Mouse (Mus musculus) neural tube, embryonic 13.5 days (tissue): ENCODE results near the gene Lrfn3. TPM values are rescaled to one million over a fixed set of nuclear protein-coding genes. Genes with fewer than 3 reads are reported as not detected.

Experiments
- ATAC-seq: fragments of 200-750 bp; cut with Nextera tagmentation; 2 replicates; pipeline ENCODE4 v1.8.0; 2017; ENCODE audit warnings: low read depth, mild to moderate bottlenecking, moderate TSS enrichment, moderate library complexity
- H3K27ac ChIP-seq: fragments of 300-500 bp; sonication (generic); replicated peaks from 2 replicates; pipeline ENCODE4 v1.5.1; 2015; ENCODE audit warnings: moderate library complexity, mild to moderate bottlenecking, inconsistent platforms
- H3K27me3 ChIP-seq: fragments of 300-500 bp; sonication (generic); 2 replicates; pipeline ENCODE4 v1.6.1; 2015; ENCODE audit warnings: mild to moderate bottlenecking, inconsistent platforms
- H3K36me3 ChIP-seq: fragments of 300-500 bp; sonication (generic); 2 replicates; pipeline ENCODE4 v1.6.1; 2015; ENCODE audit warnings: mild to moderate bottlenecking, inconsistent platforms
- H3K4me1 ChIP-seq: fragments of 300-500 bp; sonication (generic); replicated peaks from 2 replicates; pipeline ENCODE4 v1.6.1; 2015; ENCODE audit warnings: inconsistent platforms
- H3K4me2 ChIP-seq: fragments of 300-500 bp; sonication (generic); 2 replicates; pipeline ENCODE4 v1.6.1; 2015; ENCODE audit warnings: inconsistent platforms, mild to moderate bottlenecking, moderate library complexity
- H3K4me3 ChIP-seq: fragments of 300-500 bp; sonication (generic); 2 replicates; pipeline ENCODE4 v1.5.1; 2015; ENCODE audit warnings: mild to moderate bottlenecking, inconsistent platforms
- H3K9ac ChIP-seq: fragments of 300-500 bp; sonication (generic); 2 replicates; pipeline ENCODE4 v1.6.1; 2015; ENCODE audit warnings: moderate library complexity, mild to moderate bottlenecking, inconsistent platforms
- H3K9me3 ChIP-seq: fragments of 300-500 bp; sonication (generic); 2 replicates; pipeline ENCODE4 v1.6.1; 2016; ENCODE audit warnings: inconsistent platforms
- WGBS: fragments of 180-500 bp; shearing (Covaris S2); methylation state at CpG from one replicate; pipeline ENCODE4 v1.1.7; 2015; 5-methylcytosine and 5-hydroxymethylcytosine counted together
- polyA plus RNA-seq: library from polyadenylated mRNA; unstranded; fragments of >200 nt; fragmentation: Nextera tagmentation; extraction: Ambion mirVana; gene quantifications from 2 replicates; pipeline ENCODE4 v1.2.1, GENCODE M21; 2015

Lrfn3 gene
- polyA plus RNA-seq, 1 experiment from 2014 or later: 12.7 TPM

GRCm38 (mm10) chr7:30373501-30373962 lies 11.0 kb upstream of the Lrfn3 start:
- Histone ChIP-seq H3K4me3 (peak overlapping the region; percentile 42), H3K4me2 (peak overlapping the region; percentile 58), H3K36me3 (no peaks in the 10 kb centered on the region), H3K9me3 (no peaks in the 10 kb centered on the region), H3K27ac (peak overlapping the region; percentile 88), H3K4me1 (peaks cover 4% of the 10 kb centered on the region; the same call in 1 of the 2 replicates), H3K27me3 (no peaks in the 10 kb centered on the region), H3K9ac (peak overlapping the region; percentile 75)
- peak; percentile 99 for ATAC-seq
- WGBS: under 1% methylated on average over 21 of the region's 21 CpGs

- Histone ChIP-seq H3K4me3 (no peak overlapping the region), H3K4me1 (peaks cover 10% of the 10 kb centered on the region), H3K36me3 (no peaks in the 10 kb centered on the region), H3K27ac (no peak overlapping the region), H3K4me2 (no peak overlapping the region), H3K9me3 (no peaks in the 10 kb centered on the region), H3K27me3 (peaks cover 19% of the 10 kb centered on the region), H3K9ac (no peak overlapping the region)
- 63% methylated on average over 2 of the region's 2 CpGs for WGBS
- ATAC-seq: no peak
These were observed 4.9 kb upstream of the Lrfn3 start for GRCm38 (mm10) chr7:30367466-30367865.

- Histone ChIP-seq H3K4me2 (peak overlapping the region; percentile 83), H3K4me3 (peak overlapping the region; percentile 70), H3K4me1 (peaks cover 51% of the 10 kb centered on the region), H3K27me3 (peaks cover 19% of the 10 kb centered on the region), H3K9ac (peak overlapping the region; percentile 96), H3K36me3 (peaks cover 17% of the 10 kb centered on the region), H3K27ac (peak overlapping the region; percentile 54), H3K9me3 (no peaks in the 10 kb centered on the region)
- 67% methylated on average over 6 of the region's 6 CpGs for WGBS
- peak; percentile 45 for ATAC-seq
These were observed 769 bp upstream of the Lrfn3 start for GRCm38 (mm10) chr7:30363344-30363738.

GRCm38 (mm10) chr7:30360028-30360427 lies 2.5 kb downstream of the Lrfn3 start:
- Histone ChIP-seq H3K4me2 (peak overlapping the region; percentile 83), H3K9ac (peak overlapping the region; percentile 60; the same call in 1 of the 2 replicates), H3K27me3 (peaks cover 10% of the 10 kb centered on the region), H3K27ac (no peak overlapping the region), H3K4me3 (peak overlapping the region; percentile 21), H3K9me3 (no peaks in the 10 kb centered on the region), H3K4me1 (peaks cover 68% of the 10 kb centered on the region), H3K36me3 (peaks cover 46% of the 10 kb centered on the region)
- WGBS: 93% methylated on average over 17 of the region's 17 CpGs
- ATAC-seq: no peak

DNA sequence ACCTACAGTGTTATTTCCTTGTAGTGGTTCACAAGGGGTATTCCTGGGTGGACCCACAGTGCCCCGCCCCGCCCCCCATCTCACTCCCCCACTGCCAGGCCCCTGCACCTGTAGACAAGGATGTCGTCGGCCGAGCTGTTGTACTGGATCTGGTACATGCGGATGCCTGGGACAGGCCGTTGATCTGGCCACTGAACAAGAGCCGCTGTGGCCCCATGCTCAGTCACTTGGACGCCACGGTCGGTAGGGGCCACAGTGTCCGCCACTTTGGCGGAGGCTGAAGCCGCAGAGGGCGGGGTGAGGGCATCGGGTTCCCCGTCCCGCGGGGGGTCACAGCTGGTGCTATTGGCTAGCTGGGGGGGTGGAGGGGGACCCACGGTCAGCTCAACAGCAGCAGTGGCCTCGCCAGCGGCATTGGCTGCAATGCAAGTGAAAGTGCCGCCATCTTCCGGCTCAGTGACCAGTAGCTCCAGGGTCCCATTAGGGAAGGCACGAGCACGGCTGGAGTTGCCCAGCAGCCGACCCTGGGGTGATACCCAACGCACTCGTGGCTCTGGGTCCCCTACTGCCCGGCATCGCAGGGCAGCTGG lies 3.2 kb downstream of the Lrfn3 start:
- Histone ChIP-seq H3K36me3 (peaks cover 53% of the 10 kb centered on the region), H3K4me3 (peak overlapping the region; percentile 21), H3K27ac (no peak overlapping the region), H3K9ac (peak overlapping the region; percentile 60), H3K27me3 (peaks cover 3% of the 10 kb centered on the region; the same call in 1 of the 2 replicates), H3K4me1 (peaks cover 71% of the 10 kb centered on the region), H3K4me2 (peak overlapping the region; percentile 83), H3K9me3 (no peaks in the 10 kb centered on the region)
- no peak for ATAC-seq
- WGBS: 55% methylated on average over 31 of the region's 31 CpGs

DNA sequence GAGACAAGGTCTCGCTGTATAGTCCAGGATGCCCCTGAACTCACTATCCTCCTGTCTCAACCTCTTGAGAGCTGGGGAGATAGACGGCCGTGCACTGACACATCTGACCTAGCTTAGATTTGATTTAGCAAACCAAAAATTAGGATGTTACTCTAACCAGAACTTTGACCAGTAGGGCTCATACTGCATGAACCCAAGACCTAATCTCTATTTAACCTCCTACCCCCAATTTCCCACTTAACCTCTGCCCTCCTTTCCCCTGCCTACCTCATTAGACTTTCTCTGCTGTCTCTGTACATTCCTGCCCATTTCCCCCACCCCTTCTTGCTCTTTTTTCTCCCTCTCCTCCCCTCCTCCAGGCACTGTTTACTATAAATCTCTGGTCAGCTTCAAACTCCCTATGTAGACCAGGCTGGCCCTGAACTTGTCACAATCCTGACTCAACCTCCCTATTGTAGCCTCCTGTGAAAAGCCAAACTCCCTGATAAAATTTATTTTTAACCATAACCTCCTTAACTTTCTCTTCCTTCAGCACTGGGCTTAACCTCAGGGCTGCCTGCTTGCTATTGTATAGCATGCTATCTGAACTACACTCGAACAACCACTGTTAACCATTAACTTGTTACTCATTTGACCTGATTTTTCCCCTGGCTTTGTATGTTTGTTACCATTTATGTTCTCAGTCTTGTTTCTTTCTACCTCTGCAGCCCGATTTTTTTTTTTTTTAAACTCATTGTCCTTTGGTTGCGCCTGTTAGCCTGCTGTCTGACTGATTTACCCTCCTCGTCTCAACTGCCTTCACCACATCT lies 4.0 kb downstream of the Lrfn3 start:
- Histone ChIP-seq H3K27ac (no peak overlapping the region), H3K9ac (peak overlapping the region; percentile 60), H3K4me3 (peak overlapping the region; percentile 21; the same call in 1 of the 2 replicates), H3K36me3 (peaks cover 54% of the 10 kb centered on the region), H3K9me3 (no peaks in the 10 kb centered on the region), H3K4me2 (peak overlapping the region; percentile 83), H3K4me1 (peaks cover 76% of the 10 kb centered on the region), H3K27me3 (no peaks in the 10 kb centered on the region)
- 40% methylated on average over 7 of the region's 7 CpGs for WGBS
- no peak for ATAC-seq

DNA sequence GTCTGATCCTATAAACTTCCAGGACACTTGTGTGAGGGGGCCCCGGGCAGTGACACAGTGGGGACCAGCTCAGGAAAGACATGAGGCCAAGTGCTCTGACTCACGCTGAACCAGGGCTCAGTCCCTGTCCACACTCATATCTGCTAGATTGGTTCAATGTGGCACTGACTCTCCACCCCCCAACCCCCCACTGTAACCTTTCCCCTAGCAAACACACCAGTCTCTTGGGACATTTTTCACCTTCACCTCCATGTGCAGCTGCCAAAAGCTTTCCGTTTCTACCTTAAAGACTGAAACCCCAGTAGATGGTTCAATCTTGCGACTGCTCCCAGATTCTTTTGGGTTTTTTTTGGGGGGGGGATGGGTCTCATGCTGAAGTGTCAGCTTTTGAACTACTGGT lies 8.5 kb downstream of the Lrfn3 start:
- Histone ChIP-seq H3K4me1 (peaks cover 36% of the 10 kb centered on the region), H3K4me3 (no peak overlapping the region), H3K36me3 (peaks cover 38% of the 10 kb centered on the region), H3K9me3 (no peaks in the 10 kb centered on the region), H3K27me3 (peaks cover 13% of the 10 kb centered on the region), H3K9ac (no peak overlapping the region), H3K4me2 (no peak overlapping the region), H3K27ac (no peak overlapping the region; the same call in 1 of the 2 replicates)
- WGBS: 81% methylated on average over 4 of the region's 4 CpGs
- no peak for ATAC-seq

DNA sequence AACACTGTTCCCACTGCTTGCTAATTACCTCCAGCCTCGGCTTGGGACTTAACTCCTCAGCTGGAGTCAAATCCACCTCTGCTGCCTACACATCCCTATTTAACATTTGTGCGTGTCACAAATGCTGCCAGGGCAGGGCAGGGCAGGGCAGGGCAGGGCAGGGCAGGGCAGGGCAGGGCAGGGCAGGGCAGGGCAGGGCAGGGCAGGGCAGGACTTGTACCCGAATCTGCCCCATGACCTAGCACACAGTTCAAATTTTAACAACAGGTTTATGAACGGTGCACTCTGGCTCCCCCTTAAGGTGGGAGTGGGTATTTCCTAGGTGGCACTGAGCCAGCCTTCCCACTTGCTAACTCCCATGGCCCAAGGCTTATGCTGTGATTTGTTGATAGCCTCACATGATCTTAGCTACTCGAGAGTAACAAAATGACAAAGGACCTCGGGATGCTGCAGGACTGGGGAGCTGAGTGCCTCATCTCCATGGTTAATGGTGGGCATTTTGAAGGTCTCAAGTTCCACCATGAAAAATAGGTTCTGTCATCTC lies 9.2 kb downstream of the Lrfn3 start:
- Histone ChIP-seq H3K9ac (no peak overlapping the region), H3K4me1 (peaks cover 29% of the 10 kb centered on the region), H3K9me3 (no peaks in the 10 kb centered on the region), H3K4me2 (no peak overlapping the region), H3K27ac (no peak overlapping the region; the same call in 1 of the 2 replicates), H3K36me3 (peaks cover 36% of the 10 kb centered on the region), H3K27me3 (peaks cover 20% of the 10 kb centered on the region), H3K4me3 (no peak overlapping the region)
- 0 out of 2 replicates have a peak, but pooled peaks have one; percentile 48 for ATAC-seq
- 18% methylated on average over 6 of the region's 6 CpGs for WGBS

DNA sequence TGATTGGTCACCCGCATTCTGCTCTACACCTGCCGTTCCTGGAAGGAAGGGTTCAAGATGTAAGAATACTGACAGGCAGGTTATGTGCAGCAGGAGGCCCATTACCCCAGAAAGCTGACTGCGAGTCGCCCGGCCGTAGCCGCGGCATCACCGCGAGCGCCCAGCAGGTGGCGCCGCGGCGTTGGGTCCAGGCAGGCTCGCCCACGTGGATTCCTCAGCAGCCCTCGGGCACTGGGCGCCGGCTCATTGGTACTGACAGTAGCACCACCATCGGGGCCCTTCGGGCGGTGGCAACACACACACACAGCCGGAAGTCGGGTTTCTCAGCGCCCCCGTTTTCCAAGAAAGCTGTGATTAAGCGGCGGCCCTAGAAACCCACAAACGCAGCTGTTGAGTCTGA lies 14.7 kb downstream of the Lrfn3 start:
- Histone ChIP-seq H3K4me3 (peak overlapping the region; percentile 13; the same call in 1 of the 2 replicates), H3K36me3 (no peaks in the 10 kb centered on the region), H3K27ac (no peak overlapping the region), H3K4me2 (peak overlapping the region; percentile 46), H3K27me3 (peaks cover 57% of the 10 kb centered on the region), H3K9ac (peak overlapping the region; percentile 38; the same call in 1 of the 2 replicates), H3K9me3 (no peaks in the 10 kb centered on the region), H3K4me1 (peaks cover 15% of the 10 kb centered on the region)
- ATAC-seq: peak; percentile 56
- 1% methylated on average over 30 of the region's 30 CpGs for WGBS

DNA sequence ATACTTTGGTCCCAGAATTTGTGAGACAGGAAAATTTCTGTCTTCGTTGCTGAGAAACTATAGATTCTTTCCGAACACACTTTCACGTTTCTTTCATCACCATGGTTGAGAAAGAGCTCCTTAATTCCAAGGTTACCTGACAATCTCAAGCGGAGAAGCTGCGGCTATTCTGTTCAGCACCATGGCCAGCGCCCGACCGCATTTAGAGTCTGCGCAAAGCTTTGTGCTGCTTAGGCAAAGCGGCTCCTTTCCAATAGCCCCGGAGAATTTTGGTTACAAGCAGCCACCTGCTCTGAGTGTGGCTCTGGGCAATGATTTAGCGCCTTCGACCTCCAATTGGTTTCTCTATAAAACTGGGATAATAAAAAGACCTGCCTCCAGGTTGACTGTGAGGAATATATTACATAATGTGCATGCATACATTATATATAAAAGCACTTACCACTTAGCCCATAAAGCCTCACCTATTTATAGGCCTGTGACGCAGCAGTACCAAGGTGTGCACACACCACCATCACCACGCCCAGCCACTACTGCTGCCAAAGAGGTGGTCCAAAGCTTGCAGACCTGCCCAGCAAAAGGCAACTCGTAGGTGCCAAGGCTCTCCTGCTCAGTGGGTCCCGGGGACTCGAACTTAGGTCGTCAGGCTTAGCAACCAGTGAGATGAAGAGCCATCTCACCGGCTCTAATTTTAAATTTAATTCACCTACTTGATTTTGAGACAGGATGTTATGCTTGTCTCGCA lies 15.8 kb downstream of the Lrfn3 start:
- H3K27ac ChIP-seq: no peak overlapping the region
- no peaks in the 10 kb centered on the region for H3K36me3 ChIP-seq
- peaks cover 62% of the 10 kb centered on the region for H3K27me3 ChIP-seq
- no peak overlapping the region for H3K9ac ChIP-seq
- H3K9me3 ChIP-seq: no peaks in the 10 kb centered on the region
- H3K4me2 ChIP-seq: no peak overlapping the region
- H3K4me3 ChIP-seq: no peak overlapping the region
- peaks cover 15% of the 10 kb centered on the region for H3K4me1 ChIP-seq
- ATAC-seq: no peak
- WGBS: 28% methylated on average over 21 of the region's 21 CpGs

GRCm38 (mm10) chr7:30339432-30340109 lies 23.0 kb downstream of the Lrfn3 start:
- Histone ChIP-seq H3K4me2 (no peak overlapping the region), H3K27me3 (peaks cover 39% of the 10 kb centered on the region), H3K4me1 (peaks cover 9% of the 10 kb centered on the region), H3K27ac (no peak overlapping the region), H3K36me3 (no peaks in the 10 kb centered on the region), H3K4me3 (no peak overlapping the region), H3K9ac (no peak overlapping the region), H3K9me3 (no peaks in the 10 kb centered on the region)
- WGBS: 69% methylated on average over 5 of the region's 5 CpGs
- ATAC-seq: no peak
